Mouse (Mus musculus): ENCODE data around the gene Fars2. TPM values are rescaled to one million over a fixed set of nuclear protein-coding genes. Genes with fewer than 3 reads are reported as not detected.

Fars2 gene
- polyA plus RNA-seq, 1 experiment from 2014 or later, result 46.3 TPM

DNA sequence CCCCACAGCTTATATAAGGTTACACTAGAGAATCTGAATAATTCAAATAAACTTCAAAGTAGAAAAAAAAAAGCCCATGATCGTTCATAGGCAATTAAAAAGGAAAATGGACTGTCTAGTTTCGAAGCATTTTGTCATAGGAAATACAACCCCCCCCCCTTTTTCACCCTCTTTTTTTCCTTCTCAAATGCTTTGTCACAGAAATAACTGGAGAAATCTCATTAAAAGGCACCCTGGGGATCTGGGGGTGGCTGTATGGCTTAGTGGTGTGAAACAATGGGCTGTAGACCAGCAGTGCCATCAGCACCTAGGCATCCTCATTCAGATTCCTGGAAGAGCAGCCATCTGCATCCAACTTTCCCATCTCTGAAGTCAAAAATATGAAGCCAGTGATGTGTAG, 64.0 kb downstream of the Fars2 start:
- Histone ChIP-seq H3K4me2 (no peak overlapping the region), H3K9me3 (replicated peaks) (no peaks in the 10 kb centered on the region), H3K27ac (ENCODE audit: poor library complexity, severe bottlenecking) (no peak overlapping the region), H3K9ac (no peak overlapping the region), H3K4me3 (no peak overlapping the region), H3K4me1 (replicated peaks) (0 out of 2 replicates have a peak, but pooled peaks cover 5% of the 10 kb centered on the region), H3K27me3 (replicated peaks) (no peaks in the 10 kb centered on the region), H3K36me3 (no peaks in the 10 kb centered on the region)
- WGBS, result 81% methylated on average over 2 of the region's 2 CpGs
- no peak for ATAC-seq (ENCODE audit: insufficient number of reproducible peaks, low FRiP score)

DNA sequence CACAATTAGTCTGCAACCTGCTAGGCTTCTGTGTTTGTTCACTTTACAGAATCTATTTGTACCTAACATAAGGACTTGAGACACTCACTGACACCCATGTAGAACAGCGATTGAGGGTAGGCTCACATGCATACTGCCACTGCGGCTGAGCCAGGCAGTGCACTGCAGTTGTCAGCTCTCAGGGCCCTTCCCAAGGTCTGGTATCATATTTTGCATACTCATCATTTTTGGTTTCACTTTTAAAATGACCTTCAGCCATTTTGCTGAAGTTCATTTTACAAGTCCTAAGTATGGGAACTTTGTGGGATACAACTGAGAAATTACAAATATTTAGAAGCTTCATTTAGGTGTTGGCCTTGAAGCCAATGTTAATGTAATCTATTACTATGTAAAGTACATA, 73.4 kb downstream of the Fars2 start:
- no peak for ATAC-seq (ENCODE audit: insufficient number of reproducible peaks, low FRiP score)
- Histone ChIP-seq H3K9me3 (replicated peaks) (no peaks in the 10 kb centered on the region), H3K4me2 (no peak overlapping the region), H3K36me3 (no peaks in the 10 kb centered on the region), H3K4me3 (no peak overlapping the region), H3K27ac (ENCODE audit: poor library complexity, severe bottlenecking) (no peak overlapping the region), H3K27me3 (replicated peaks) (no peaks in the 10 kb centered on the region), H3K4me1 (replicated peaks) (no peaks in the 10 kb centered on the region), H3K9ac (no peak overlapping the region)
- 77% methylated on average over 2 of the region's 2 CpGs for WGBS

DNA sequence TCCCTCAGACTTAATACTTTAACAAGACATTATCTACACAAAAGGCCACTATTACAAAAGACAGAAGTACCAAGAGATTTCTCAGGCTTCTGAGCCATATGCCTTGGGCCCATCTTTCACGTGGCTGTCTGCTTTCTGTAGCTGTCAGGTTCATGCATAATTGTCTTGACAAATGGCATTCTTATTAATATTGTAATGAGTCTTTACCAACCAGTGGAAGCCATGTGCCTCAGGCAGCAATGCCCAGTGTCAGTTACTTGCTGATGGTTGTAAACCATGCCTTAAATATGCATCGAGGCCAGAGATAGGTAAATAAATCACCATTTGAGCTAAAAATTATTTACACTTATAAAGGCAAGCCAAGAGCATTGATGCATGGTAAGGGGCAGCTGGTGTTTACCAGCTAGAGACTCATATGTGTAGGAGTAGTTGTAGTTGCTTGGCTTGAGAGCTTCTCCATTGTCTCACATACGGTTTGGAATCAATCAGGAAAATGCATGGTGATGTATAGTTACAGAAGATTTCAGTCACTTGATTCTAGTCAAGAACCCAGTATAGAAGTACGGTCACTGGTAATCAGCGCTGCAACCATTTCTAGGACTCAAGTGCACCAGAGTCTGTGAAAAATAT, 76.4 kb downstream of the Fars2 start:
- H3K4me3 ChIP-seq, result no peak overlapping the region

DNA sequence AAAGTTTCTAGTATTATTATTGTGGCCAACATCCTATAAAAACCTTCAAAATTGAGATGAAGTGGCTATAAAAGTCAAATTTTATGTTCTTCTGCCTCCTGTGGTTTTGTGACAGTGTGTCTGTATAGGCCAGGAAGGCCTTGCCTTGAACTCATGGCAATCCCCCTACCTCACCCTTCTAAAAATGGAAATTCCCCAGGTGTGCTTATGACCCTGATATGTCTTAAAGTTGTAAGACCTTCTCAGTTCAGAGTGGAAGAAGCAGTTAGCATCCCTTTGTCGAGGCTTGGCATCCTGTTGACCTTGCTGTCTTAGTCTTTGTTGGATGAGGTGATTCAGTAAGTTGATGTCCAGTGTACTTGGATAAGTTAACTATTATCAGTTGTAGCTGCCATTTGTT, 82.1 kb downstream of the Fars2 start:
- H3K27me3 ChIP-seq (replicated peaks), result no peaks in the 10 kb centered on the region
- WGBS, result 83% methylated on average over 1 of the region's 1 CpGs

More for the DNA sequence above, 76.4 kb downstream of the Fars2 start:
- no peaks in the 10 kb centered on the region for H3K4me1 ChIP-seq (replicated peaks)
- no peak overlapping the region for H3K9ac ChIP-seq
- WGBS, result 84% methylated on average over 5 of the region's 5 CpGs
- H3K36me3 ChIP-seq, result no peaks in the 10 kb centered on the region
- no peak overlapping the region for H3K4me2 ChIP-seq
- no peak for ATAC-seq (ENCODE audit: insufficient number of reproducible peaks, low FRiP score)
- no peaks in the 10 kb centered on the region for H3K9me3 ChIP-seq (replicated peaks)
- H3K27ac ChIP-seq (ENCODE audit: poor library complexity, severe bottlenecking), result no peak overlapping the region
- no peaks in the 10 kb centered on the region for H3K27me3 ChIP-seq (replicated peaks)

DNA sequence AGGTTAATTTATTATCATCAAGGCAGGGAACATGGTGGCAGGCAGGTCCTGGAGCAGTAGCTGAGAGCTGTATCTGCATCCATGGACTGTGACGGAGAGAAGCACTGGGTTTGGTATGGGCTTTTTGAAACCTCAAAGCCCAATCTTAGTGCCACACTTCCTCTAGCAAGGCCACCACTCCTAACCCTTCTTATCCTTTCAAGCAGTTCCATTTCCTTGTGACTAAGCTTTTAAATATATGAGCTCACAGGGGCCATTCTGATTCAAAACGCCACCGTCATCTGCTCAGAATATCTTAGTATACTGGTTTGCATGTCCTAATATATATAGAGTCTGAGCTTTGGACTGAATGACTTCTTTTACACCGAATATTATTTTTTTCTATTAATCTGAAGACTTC, 83.2 kb downstream of the Fars2 start:
- H3K4me2 ChIP-seq, result no peak overlapping the region
- H3K36me3 ChIP-seq, result no peaks in the 10 kb centered on the region
- H3K9me3 ChIP-seq (replicated peaks), result no peaks in the 10 kb centered on the region
- no peak overlapping the region for H3K4me3 ChIP-seq
- H3K4me1 ChIP-seq (replicated peaks), result no peaks in the 10 kb centered on the region
- ATAC-seq (ENCODE audit: insufficient number of reproducible peaks, low FRiP score), result peak; percentile 26; the same call in 1 of the 2 replicates
- H3K27ac ChIP-seq (ENCODE audit: poor library complexity, severe bottlenecking), result peak overlapping the region; percentile 16; the same call in 1 of the 2 replicates
- no peak overlapping the region for H3K9ac ChIP-seq
- H3K27me3 ChIP-seq (replicated peaks), result no peaks in the 10 kb centered on the region
- WGBS, result 72% methylated on average over 4 of the region's 4 CpGs

More for the DNA sequence above, 82.1 kb downstream of the Fars2 start:
- Histone ChIP-seq H3K4me2 (no peak overlapping the region), H3K27ac (ENCODE audit: poor library complexity, severe bottlenecking) (no peak overlapping the region), H3K4me3 (no peak overlapping the region), H3K9ac (no peak overlapping the region), H3K4me1 (replicated peaks) (no peaks in the 10 kb centered on the region), H3K9me3 (replicated peaks) (no peaks in the 10 kb centered on the region), H3K36me3 (no peaks in the 10 kb centered on the region)
- ATAC-seq (ENCODE audit: insufficient number of reproducible peaks, low FRiP score), result no peak

DNA sequence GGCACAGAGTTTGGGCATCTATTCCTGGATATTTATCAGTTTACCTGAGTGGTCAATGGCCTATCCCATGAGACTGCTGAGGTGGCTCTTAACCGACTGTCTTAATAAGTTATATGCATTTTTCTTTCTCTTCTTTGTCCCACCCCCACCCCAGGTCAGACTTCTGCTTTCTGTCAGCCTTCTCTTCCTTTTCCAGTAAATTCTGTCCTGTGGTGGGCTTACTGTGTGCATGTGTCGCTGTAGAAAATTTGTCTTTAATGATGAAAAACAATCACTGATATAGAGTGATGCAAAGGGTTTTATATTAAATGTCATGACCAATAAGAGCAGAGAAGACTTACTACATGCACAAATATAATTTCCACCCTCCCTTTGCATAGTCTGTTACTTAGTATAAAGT, 85.3 kb downstream of the Fars2 start:
- no peak overlapping the region for H3K4me2 ChIP-seq
- ATAC-seq (ENCODE audit: insufficient number of reproducible peaks, low FRiP score), result no peak
- no peak overlapping the region for H3K27ac ChIP-seq (ENCODE audit: poor library complexity, severe bottlenecking)
- no peaks in the 10 kb centered on the region for H3K27me3 ChIP-seq (replicated peaks)
- WGBS, result 76% methylated on average over 2 of the region's 2 CpGs
- H3K4me3 ChIP-seq, result no peak overlapping the region
- H3K36me3 ChIP-seq, result no peaks in the 10 kb centered on the region
- no peaks in the 10 kb centered on the region for H3K9me3 ChIP-seq (replicated peaks)
- no peak overlapping the region for H3K9ac ChIP-seq
- no peaks in the 10 kb centered on the region for H3K4me1 ChIP-seq (replicated peaks)

DNA sequence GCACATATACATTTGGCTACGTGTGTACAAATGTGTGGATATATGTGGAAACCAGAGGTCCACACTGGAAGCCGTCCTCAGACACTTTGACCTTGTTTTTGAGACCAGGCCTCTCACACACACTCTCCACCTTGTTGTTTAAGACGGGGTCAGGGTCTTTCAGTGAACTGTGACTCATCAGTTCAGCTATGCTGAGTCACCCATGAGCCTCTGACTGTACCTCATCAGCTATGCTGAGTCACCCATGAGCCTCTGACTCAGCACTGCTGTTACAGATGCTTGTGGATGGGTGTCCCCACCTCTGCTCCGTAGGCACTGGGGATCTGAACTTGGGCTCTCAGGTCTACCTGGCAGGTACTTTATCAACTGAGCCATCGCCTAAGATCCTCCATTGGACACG, 85.8 kb downstream of the Fars2 start:
- peak; percentile 94 for ATAC-seq (ENCODE audit: insufficient number of reproducible peaks, low FRiP score)
- H3K9me3 ChIP-seq (replicated peaks), result no peaks in the 10 kb centered on the region
- H3K27ac ChIP-seq (ENCODE audit: poor library complexity, severe bottlenecking), result no peak overlapping the region
- H3K4me1 ChIP-seq (replicated peaks), result no peaks in the 10 kb centered on the region
- H3K4me2 ChIP-seq, result no peak overlapping the region
- WGBS, result 75% methylated on average over 6 of the region's 6 CpGs
- H3K4me3 ChIP-seq, result no peak overlapping the region
- H3K27me3 ChIP-seq (replicated peaks), result no peaks in the 10 kb centered on the region
- no peaks in the 10 kb centered on the region for H3K36me3 ChIP-seq
- no peak overlapping the region for H3K9ac ChIP-seq

DNA sequence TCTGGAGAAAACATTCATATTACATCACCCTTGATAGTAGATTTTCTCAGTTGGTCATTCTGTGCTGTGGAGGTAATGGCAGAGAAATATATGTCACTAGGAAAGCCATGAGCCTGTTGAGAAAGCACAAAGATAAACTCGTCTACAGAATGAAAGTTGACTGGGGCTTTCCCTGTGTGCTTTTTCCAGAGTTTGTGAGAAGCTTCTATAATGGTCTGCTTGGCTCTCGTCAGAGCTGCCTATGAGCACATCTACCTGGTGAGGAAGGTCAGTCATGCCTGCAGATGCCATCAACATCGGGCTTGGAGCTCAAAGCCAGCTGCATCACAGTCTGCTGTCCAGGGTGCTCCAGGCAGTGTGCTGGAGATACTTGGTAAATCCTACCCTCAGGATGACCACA, 87.1 kb downstream of the Fars2 start:
- H3K9ac ChIP-seq, result no peak overlapping the region
- H3K9me3 ChIP-seq (replicated peaks), result no peaks in the 10 kb centered on the region
- WGBS, result 79% methylated on average over 3 of the region's 3 CpGs
- no peaks in the 10 kb centered on the region for H3K36me3 ChIP-seq
- H3K4me3 ChIP-seq, result no peak overlapping the region
- H3K4me2 ChIP-seq, result no peak overlapping the region
- H3K27ac ChIP-seq (ENCODE audit: poor library complexity, severe bottlenecking), result no peak overlapping the region
- H3K27me3 ChIP-seq (replicated peaks), result no peaks in the 10 kb centered on the region
- no peak for ATAC-seq (ENCODE audit: insufficient number of reproducible peaks, low FRiP score)
- no peaks in the 10 kb centered on the region for H3K4me1 ChIP-seq (replicated peaks)

DNA sequence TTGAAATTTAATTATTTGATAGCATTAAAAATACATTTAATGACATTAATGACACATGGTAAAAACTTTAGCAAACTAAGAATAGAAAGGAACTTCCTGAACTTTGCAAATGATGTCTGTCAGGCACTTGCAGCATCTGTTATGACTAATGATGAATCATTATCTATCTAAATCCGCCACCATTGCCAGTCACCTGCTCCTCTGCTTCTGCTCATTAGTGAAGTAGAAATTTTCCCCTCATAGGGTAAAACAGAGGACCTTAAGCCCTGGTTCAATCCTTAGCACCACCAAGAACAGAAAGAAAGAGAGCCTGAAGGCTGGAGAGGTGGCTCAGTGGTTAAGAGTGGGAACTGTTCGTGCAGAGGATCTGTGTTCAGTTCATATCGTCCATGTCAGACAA, 93.8 kb downstream of the Fars2 start:
- Histone ChIP-seq H3K9me3 (replicated peaks) (no peaks in the 10 kb centered on the region), H3K27ac (ENCODE audit: poor library complexity, severe bottlenecking) (no peak overlapping the region), H3K27me3 (replicated peaks) (no peaks in the 10 kb centered on the region), H3K4me2 (no peak overlapping the region), H3K9ac (no peak overlapping the region), H3K4me3 (no peak overlapping the region), H3K4me1 (replicated peaks) (no peaks in the 10 kb centered on the region), H3K36me3 (no peaks in the 10 kb centered on the region)
- 89% methylated on average over 3 of the region's 3 CpGs for WGBS
- no peak for ATAC-seq (ENCODE audit: insufficient number of reproducible peaks, low FRiP score)

DNA sequence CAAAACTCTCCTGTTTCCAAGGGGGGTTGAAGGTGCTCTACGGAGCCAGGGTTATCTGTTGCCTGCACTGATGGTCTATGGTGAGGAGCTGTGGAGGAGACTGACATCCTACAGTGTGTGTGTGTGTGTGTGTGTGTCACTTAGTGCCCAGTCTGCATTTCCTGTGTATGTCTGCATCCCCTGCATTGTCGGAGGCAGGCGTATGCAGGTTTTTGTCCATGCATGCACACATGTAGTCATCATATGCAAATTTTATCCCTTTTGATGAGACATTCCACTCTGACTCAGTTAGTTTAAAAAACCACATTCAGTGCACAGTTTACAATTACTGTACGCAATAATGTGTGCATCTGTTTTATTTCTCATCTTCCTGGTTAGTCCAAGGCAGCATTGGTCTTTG, 96.8 kb downstream of the Fars2 start:
- Histone ChIP-seq H3K9me3 (replicated peaks) (no peaks in the 10 kb centered on the region), H3K9ac (no peak overlapping the region), H3K4me1 (replicated peaks) (no peaks in the 10 kb centered on the region), H3K27me3 (replicated peaks) (no peaks in the 10 kb centered on the region), H3K4me2 (no peak overlapping the region), H3K27ac (ENCODE audit: poor library complexity, severe bottlenecking) (no peak overlapping the region), H3K36me3 (no peaks in the 10 kb centered on the region), H3K4me3 (no peak overlapping the region)
- WGBS, result 84% methylated on average over 4 of the region's 4 CpGs
- ATAC-seq (ENCODE audit: insufficient number of reproducible peaks, low FRiP score), result no peak

DNA sequence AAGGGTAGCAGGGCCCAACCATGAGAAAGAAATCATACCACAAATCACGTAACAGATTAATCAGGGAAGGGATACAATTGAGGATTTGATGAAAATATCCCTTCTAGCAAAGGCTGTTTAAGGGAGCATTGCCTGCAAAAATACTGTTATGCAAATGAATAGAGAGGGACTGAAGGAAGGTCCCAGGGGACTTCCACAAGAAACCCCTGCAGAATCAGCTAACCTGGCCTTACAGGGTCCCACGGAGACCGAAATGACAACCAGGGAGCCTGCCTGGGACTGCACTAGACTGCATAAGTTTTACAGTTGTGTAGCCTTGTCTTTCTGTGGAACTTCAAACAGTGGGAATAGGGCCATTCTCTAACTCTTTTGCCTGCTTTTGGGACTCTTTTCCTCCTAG, 98.8 kb downstream of the Fars2 start:
- Histone ChIP-seq H3K36me3 (no peaks in the 10 kb centered on the region), H3K9me3 (replicated peaks) (no peaks in the 10 kb centered on the region), H3K27me3 (replicated peaks) (no peaks in the 10 kb centered on the region), H3K27ac (ENCODE audit: poor library complexity, severe bottlenecking) (no peak overlapping the region), H3K4me2 (no peak overlapping the region), H3K4me3 (no peak overlapping the region), H3K9ac (no peak overlapping the region), H3K4me1 (replicated peaks) (no peaks in the 10 kb centered on the region)
- ATAC-seq (ENCODE audit: insufficient number of reproducible peaks, low FRiP score), result no peak
- WGBS, result 89% methylated on average over 3 of the region's 3 CpGs

DNA sequence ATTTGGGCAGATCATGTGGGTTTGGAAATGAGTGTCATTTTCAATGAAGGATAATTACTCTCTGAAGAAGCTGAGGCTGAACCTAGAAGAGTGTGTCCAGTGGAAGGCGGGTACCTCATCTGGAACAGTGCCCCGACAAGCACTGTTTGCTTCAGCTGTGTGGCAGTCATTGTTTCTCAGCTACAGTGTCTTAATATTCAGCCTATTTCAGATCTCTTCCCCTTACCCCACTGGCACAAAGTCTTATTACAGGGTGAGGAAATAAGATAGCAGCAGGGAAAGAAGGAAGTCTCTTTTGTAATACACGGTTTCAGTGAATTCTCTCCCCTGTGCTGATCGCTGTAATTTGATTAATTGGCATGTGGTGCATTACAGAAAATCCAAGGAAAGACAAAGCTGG, 101.1 kb downstream of the Fars2 start:
- WGBS, result 80% methylated on average over 4 of the region's 4 CpGs

More for the DNA sequence above, 101.1 kb downstream of the Fars2 start:
- no peaks in the 10 kb centered on the region for H3K9me3 ChIP-seq (replicated peaks)
- H3K4me1 ChIP-seq (replicated peaks), result no peaks in the 10 kb centered on the region
- no peak overlapping the region for H3K4me2 ChIP-seq
- ATAC-seq (ENCODE audit: insufficient number of reproducible peaks, low FRiP score), result no peak
- H3K4me3 ChIP-seq, result no peak overlapping the region
- no peak overlapping the region for H3K9ac ChIP-seq
- no peak overlapping the region for H3K27ac ChIP-seq (ENCODE audit: poor library complexity, severe bottlenecking)
- no peaks in the 10 kb centered on the region for H3K27me3 ChIP-seq (replicated peaks)
- no peaks in the 10 kb centered on the region for H3K36me3 ChIP-seq

Data from heart, embryonic 12.5 days (tissue).